Mouse (Mus musculus): Measurements from ENCODE around the gene Mfap5. TPM values are rescaled to one million over a fixed set of nuclear protein-coding genes. Genes with fewer than 3 reads are reported as not detected.
"Not testable (repeated sequence)": the region's sequence is repeated elsewhere in the genome, so short reads cannot be mapped to it uniquely, and the experiment has no call there.

Mfap5 gene
- total RNA-seq, 2 experiments from 2014 or later, result 0.99 to 2.0 TPM

- intact Hi-C loops (cut with DNase I), result no loop called here
Observed at GRCm38 (mm10) chr6:122505041-122505440, 604 bp upstream of the Mfap5 start.

GRCm38 (mm10) chr6:122508494-122508893 lies 2.8 kb downstream of the Mfap5 start:
- intact Hi-C loops (cut with DNase I), result no loop called here

More at GRCm38 (mm10) chr6:122505041-122505440, 604 bp upstream of the Mfap5 start:
- DNase-seq (ENCODE audit: extremely low spot score in 1 of 2, low spot score in 2 of 2), result no peak

GRCm38 (mm10) chr6:122512914-122513878 lies 7.6 kb downstream of the Mfap5 start:
- DNase-seq (ENCODE audit: extremely low spot score in 1 of 2, low spot score in 2 of 2), result no peak
- intact Hi-C loops (cut with DNase I), result no loop called here

More at GRCm38 (mm10) chr6:122508494-122508893, 2.8 kb downstream of the Mfap5 start:
- DNase-seq (ENCODE audit: extremely low spot score in 1 of 2, low spot score in 2 of 2), result no peak

GRCm38 (mm10) chr6:122514312-122514711 lies 8.7 kb downstream of the Mfap5 start:
- no peak for DNase-seq (ENCODE audit: extremely low spot score in 1 of 2, low spot score in 2 of 2)
- intact Hi-C loops (cut with DNase I), result no loop called here

GRCm38 (mm10) chr6:122515762-122516161 lies 10.1 kb downstream of the Mfap5 start:
- intact Hi-C loops (cut with DNase I), result loop anchor here (5.0 kb wide), 1 partner anchor 113 kb away; no protein-coding TSS in a partner anchor
- not testable (repeated sequence) for DNase-seq (ENCODE audit: extremely low spot score in 1 of 2, low spot score in 2 of 2)

GRCm38 (mm10) chr6:122517668-122518067 lies 12.0 kb downstream of the Mfap5 start:
- intact Hi-C loops (cut with DNase I), result loop anchor here (5.0 kb wide), 1 partner anchor 115 kb away; no protein-coding TSS in a partner anchor
- no peak for DNase-seq (ENCODE audit: extremely low spot score in 1 of 2, low spot score in 2 of 2)

- intact Hi-C loops (cut with DNase I), result loop anchor here (5.0 kb wide), 1 partner anchor 117 kb away; no protein-coding TSS in a partner anchor
- peak in 1 of 2 experiments; percentile 48 for DNase-seq (ENCODE audit: extremely low spot score in 1 of 2, low spot score in 2 of 2)
Observed at GRCm38 (mm10) chr6:122519384-122519783, 13.7 kb downstream of the Mfap5 start.

GRCm38 (mm10) chr6:122522595-122522994 lies 16.9 kb downstream of the Mfap5 start:
- intact Hi-C loops (cut with DNase I), result no loop called here
- peak in 1 of 2 experiments; percentile 14 for DNase-seq (ENCODE audit: extremely low spot score in 1 of 2, low spot score in 2 of 2)

- intact Hi-C loops (cut with DNase I), result no loop called here
Observed at GRCm38 (mm10) chr6:122523289-122523688, 17.6 kb downstream of the Mfap5 start.

GRCm38 (mm10) chr6:122527596-122527995 lies 22.0 kb downstream of the Mfap5 start:
- no peak for DNase-seq (ENCODE audit: extremely low spot score in 1 of 2, low spot score in 2 of 2)
- intact Hi-C loops (cut with DNase I), result loop anchor here (5.0 kb wide), 1 partner anchor 35 kb away; no protein-coding TSS in a partner anchor

More at GRCm38 (mm10) chr6:122523289-122523688, 17.6 kb downstream of the Mfap5 start:
- no peak for DNase-seq (ENCODE audit: extremely low spot score in 1 of 2, low spot score in 2 of 2)

GRCm38 (mm10) chr6:122528136-122528535 lies 22.5 kb downstream of the Mfap5 start:
- DNase-seq (ENCODE audit: extremely low spot score in 1 of 2, low spot score in 2 of 2), result no peak
- intact Hi-C loops (cut with DNase I), result loop anchor here (5.0 kb wide), 1 partner anchor 34 kb away; no protein-coding TSS in a partner anchor

GRCm38 (mm10) chr6:122531466-122532174 lies 26.0 kb downstream of the Mfap5 start:
- intact Hi-C loops (cut with DNase I), result no loop called here
- DNase-seq (ENCODE audit: extremely low spot score in 1 of 2, low spot score in 2 of 2), result no peak

GRCm38 (mm10) chr6:122532883-122533302 lies 27.2 kb downstream of the Mfap5 start:
- intact Hi-C loops (cut with DNase I), result no loop called here
- DNase-seq (ENCODE audit: extremely low spot score in 1 of 2, low spot score in 2 of 2), result no peak

GRCm38 (mm10) chr6:122534032-122534431 lies 28.4 kb downstream of the Mfap5 start:
- intact Hi-C loops (cut with DNase I), result no loop called here
- DNase-seq (ENCODE audit: extremely low spot score in 1 of 2, low spot score in 2 of 2), result no peak

- intact Hi-C loops (cut with DNase I), result no loop called here
- no peak for DNase-seq (ENCODE audit: extremely low spot score in 1 of 2, low spot score in 2 of 2)
Observed at GRCm38 (mm10) chr6:122539564-122539963, 33.9 kb downstream of the Mfap5 start.

- DNase-seq (ENCODE audit: extremely low spot score in 1 of 2, low spot score in 2 of 2); intact Hi-C loops (cut with DNase I): not testable (repeated sequence)
Observed at GRCm38 (mm10) chr6:122542459-122542858, 36.8 kb downstream of the Mfap5 start.

GRCm38 (mm10) chr6:122543574-122543973 lies 37.9 kb downstream of the Mfap5 start:
- DNase-seq (ENCODE audit: extremely low spot score in 1 of 2, low spot score in 2 of 2), result no peak
- intact Hi-C loops (cut with DNase I), result no loop called here

GRCm38 (mm10) chr6:122544672-122545071 lies 39.0 kb downstream of the Mfap5 start:
- no peak for DNase-seq (ENCODE audit: extremely low spot score in 1 of 2, low spot score in 2 of 2)
- intact Hi-C loops (cut with DNase I), result no loop called here

- DNase-seq (ENCODE audit: extremely low spot score in 1 of 2, low spot score in 2 of 2), result no peak
- intact Hi-C loops (cut with DNase I), result no loop called here
Observed at GRCm38 (mm10) chr6:122545289-122545882, 39.7 kb downstream of the Mfap5 start.
